Mouse (Mus musculus) hindbrain, embryonic 10.5 days (tissue): Measurements from ENCODE around the gene Plekhg2. TPM values are rescaled to one million over a fixed set of nuclear protein-coding genes. Genes with fewer than 3 reads are reported as not detected.
A peak's percentile ranks its signal among the peaks of the same experiment; 100 is the strongest.

ENCODE experiments used
- DNase-seq: peaks from one replicate; pipeline ENCODE4 v3.0.0-alpha.2; 2017; ENCODE audit warnings: low spot score
- H3K27ac ChIP-seq: fragments of 300-500 bp; sonication (generic); 2 replicates; pipeline ENCODE4 v1.5.1; 2016; ENCODE audit warnings: mild to moderate bottlenecking, moderate library complexity
- H3K27me3 ChIP-seq: fragments of 300-500 bp; sonication (generic); 2 replicates; pipeline ENCODE4 v1.6.1; 2016; ENCODE audit warnings: mild to moderate bottlenecking; ENCODE audit not compliant: poor library complexity, insufficient read depth, severe bottlenecking
- H3K36me3 ChIP-seq: fragments of 300-500 bp; sonication (generic); 2 replicates; pipeline ENCODE4 v1.6.1; 2016; ENCODE audit warnings: mild to moderate bottlenecking, moderate library complexity
- H3K4me1 ChIP-seq: fragments of 300-500 bp; sonication (generic); replicated peaks from 2 replicates; pipeline ENCODE4 v1.6.1; 2016; ENCODE audit warnings: mild to moderate bottlenecking
- H3K4me3 ChIP-seq: fragments of 300-500 bp; sonication (generic); 2 replicates; pipeline ENCODE4 v1.5.1; 2016; ENCODE audit warnings: mild to moderate bottlenecking, moderate library complexity
- H3K9me3 ChIP-seq: fragments of 300-500 bp; sonication (generic); 2 replicates; pipeline ENCODE4 v1.6.1; 2016; ENCODE audit warnings: mild to moderate bottlenecking, moderate library complexity
- WGBS: fragments of 180-500 bp; shearing (Covaris S2); methylation state at CpG from one replicate; pipeline ENCODE4 v1.1.7; 2016; 5-methylcytosine and 5-hydroxymethylcytosine counted together
- polyA plus RNA-seq: library from polyadenylated mRNA; unstranded; fragments of >200 nt; fragmentation: Nextera tagmentation; extraction: Ambion mirVana; gene quantifications from 2 replicates; pipeline ENCODE4 v1.2.1, GENCODE M21; 2016

Plekhg2 gene
- polyA plus RNA-seq, 1 experiment from 2014 or later: 93.0 TPM

DNA sequence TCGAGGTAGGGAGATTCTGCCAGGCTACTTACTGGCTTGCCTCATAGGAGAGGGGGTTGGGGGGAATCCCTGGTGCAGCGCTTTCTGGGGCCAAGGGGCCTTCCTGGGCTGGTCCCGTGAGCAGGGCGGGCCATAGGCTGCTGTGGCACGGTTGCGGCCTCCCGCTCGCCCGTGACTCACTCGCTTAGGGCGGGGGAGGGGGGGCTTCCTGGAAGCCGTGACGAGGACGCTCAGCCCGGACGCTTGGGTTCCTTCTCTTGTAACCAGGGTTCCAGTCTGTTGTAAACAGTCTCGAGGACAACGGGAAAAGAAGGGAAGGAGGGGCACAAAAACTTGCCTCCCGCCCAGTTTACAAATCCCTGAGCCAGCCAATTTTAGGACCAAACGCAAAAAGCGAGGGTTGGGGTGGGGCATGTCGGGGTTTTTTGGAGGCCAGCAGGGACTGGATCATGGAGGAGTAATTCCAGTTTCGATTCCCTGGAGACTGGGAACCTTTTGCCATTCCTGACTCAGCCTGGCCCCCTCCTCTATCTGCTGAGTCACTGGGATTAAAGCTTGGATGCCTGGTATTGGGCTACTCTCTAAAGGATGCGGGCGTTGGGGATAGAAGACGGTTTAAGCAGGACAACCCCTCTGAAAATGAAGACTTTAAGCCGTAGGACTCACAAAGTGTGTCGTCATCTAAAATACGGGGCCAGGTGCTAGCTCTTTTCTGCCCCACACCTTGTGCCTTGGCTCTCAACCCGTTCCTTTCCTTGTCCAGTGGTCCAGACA is 8.8 kb upstream of the Plekhg2 start:
- H3K27ac ChIP-seq: peak overlapping the region; percentile 91
- no peaks in the 10 kb centered on the region for H3K9me3 ChIP-seq
- WGBS: 10% methylated on average over 30 of the region's 30 CpGs
- H3K4me1 ChIP-seq: peaks cover 72% of the 10 kb centered on the region
- DNase-seq: peak; percentile 50
- H3K36me3 ChIP-seq: peaks cover 23% of the 10 kb centered on the region
- H3K27me3 ChIP-seq: peaks cover 24% of the 10 kb centered on the region
- H3K4me3 ChIP-seq: peak overlapping the region; percentile 48

DNA sequence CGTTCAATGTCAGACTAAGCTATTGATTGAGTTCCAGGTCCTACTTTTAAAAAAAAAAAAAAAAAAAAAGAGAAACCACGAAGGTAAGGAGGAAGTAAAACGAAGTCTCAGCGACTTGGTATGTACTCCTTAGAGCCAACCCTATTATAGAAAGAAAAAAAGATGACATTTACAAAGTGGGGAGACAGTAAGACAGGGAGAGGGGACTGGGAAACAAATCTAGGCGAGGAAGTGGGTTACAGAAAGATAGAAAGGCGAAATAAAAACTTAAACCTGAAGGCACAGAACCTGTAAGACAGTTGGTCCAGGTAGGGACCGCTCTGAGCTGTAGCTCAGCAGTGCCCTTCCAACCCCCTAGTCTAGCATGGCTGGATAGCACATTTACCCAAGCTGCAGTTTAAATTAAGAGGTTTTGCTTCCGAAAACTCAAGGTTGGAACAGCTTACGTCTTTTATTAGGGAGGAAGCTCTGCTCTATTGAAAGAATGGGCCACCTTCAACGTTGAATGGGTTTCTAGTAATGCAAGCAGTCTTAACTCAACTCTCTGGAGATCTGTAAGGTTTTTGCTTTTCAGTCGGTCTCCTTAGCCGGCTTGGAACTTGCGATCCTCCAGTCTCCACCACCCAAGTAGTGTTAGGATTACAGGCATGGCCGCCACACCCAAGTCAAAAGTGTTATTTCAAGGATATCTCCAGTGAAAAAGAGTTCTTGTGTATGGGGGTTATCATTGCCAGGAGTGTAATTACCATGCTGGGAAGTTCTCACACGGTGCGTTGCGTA is 8.0 kb upstream of the Plekhg2 start, which contains the start of gene Zfp36:
Gene Zfp36, minus strand, starts transcription at position 17 of the 780 bp plus-strand sequence.
- WGBS: 54% methylated on average over 17 of the region's 17 CpGs
- no peak for DNase-seq

DNA sequence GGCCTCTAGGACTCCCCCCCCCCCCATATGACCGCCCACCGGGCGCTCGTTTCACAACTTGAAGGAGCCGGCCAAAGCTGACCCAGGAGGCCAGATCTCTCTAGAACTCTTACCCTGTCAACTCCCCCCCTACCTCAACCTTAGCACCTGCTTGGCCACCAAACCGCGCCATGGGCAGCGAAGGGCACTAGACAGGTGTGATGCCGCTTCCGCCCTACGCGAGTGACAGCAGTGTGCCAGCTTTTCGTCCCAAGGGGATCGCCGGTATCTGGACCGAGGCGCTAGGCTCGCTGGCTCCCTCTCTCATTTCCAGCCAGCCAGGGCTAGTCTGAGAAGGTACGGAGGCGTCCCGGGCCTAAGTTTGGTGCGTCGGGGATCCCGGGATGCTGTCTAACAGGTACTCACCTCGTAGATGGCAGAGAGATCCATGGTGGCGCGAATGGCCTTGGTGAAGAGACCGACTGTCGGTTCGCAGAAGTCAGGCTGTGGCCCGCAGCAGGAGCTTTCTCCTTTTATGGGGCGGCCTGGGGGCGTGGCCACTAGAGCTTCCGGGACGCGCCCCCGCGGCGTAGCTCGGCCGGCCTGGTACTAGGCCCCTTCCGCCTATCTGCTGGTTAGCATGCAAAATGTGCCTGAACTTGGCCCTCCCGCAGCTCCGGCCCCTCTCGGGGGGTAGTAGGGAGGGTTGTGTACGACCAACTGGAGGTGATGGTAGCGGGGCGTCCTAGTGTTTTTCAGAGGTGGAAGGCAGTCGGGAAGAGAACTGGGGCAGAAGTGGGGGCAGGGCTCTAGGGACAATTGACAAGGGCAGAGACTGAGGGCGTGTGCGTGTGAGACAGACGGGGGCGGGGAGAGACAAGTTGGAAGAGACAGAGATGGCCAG is 6.6 kb upstream of the Plekhg2 start:
- Histone ChIP-seq H3K36me3 (peaks cover 10% of the 10 kb centered on the region), H3K4me3 (peak overlapping the region; percentile 66), H3K4me1 (peaks cover 89% of the 10 kb centered on the region), H3K27me3 (peaks cover 24% of the 10 kb centered on the region), H3K9me3 (no peaks in the 10 kb centered on the region), H3K27ac (peak overlapping the region; percentile 93)
- peak; percentile 88 for DNase-seq
- WGBS: under 1% methylated on average over 53 of the region's 53 CpGs

More for the DNA sequence above, 8.0 kb upstream of the Plekhg2 start, which contains the start of gene Zfp36:
- Histone ChIP-seq H3K36me3 (peaks cover 15% of the 10 kb centered on the region), H3K4me3 (peak within 1 kb of the TSS; percentile 66), H3K9me3 (no peaks in the 10 kb centered on the region), H3K4me1 (peaks cover 77% of the 10 kb centered on the region), H3K27ac (peak within 1 kb of the TSS; percentile 93), H3K27me3 (peaks cover 24% of the 10 kb centered on the region)

DNA sequence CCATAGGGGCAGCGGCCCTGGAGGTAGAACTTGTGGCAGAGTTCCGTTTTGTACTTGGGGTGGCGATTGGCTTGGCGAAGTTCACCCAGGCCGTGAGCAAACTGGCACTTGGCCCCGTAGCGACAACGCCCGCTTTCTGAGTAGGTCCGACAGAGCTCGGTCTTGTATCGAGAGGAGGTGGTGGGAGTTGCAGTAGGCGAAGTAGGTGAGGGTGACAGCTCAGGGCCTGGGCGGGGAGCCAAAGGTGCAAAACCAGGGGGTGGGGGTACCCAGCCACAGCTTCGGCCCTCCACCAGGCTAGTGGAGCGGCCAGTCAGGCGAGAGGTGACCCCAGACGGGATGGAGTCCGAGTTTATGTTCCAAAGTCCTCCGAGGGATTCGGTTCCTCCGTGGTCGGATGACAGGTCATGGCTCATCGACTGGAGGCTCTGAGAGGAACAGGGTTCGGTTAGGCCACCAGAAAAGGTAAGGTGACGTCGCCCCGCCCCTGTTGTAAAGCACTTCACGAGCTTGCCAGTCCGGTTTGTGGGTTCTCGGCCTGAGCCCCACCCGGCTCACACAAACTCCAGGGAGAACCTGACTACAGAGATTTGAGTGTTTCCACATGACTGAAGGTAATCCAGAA is 5.8 kb upstream of the Plekhg2 start:
- Histone ChIP-seq H3K36me3 (peaks cover 10% of the 10 kb centered on the region), H3K27me3 (peaks cover 24% of the 10 kb centered on the region), H3K27ac (peak overlapping the region; percentile 93), H3K4me3 (peak overlapping the region; percentile 66), H3K4me1 (peaks cover 90% of the 10 kb centered on the region), H3K9me3 (no peaks in the 10 kb centered on the region)
- DNase-seq: no peak
- WGBS: 45% methylated on average over 32 of the region's 32 CpGs

DNA sequence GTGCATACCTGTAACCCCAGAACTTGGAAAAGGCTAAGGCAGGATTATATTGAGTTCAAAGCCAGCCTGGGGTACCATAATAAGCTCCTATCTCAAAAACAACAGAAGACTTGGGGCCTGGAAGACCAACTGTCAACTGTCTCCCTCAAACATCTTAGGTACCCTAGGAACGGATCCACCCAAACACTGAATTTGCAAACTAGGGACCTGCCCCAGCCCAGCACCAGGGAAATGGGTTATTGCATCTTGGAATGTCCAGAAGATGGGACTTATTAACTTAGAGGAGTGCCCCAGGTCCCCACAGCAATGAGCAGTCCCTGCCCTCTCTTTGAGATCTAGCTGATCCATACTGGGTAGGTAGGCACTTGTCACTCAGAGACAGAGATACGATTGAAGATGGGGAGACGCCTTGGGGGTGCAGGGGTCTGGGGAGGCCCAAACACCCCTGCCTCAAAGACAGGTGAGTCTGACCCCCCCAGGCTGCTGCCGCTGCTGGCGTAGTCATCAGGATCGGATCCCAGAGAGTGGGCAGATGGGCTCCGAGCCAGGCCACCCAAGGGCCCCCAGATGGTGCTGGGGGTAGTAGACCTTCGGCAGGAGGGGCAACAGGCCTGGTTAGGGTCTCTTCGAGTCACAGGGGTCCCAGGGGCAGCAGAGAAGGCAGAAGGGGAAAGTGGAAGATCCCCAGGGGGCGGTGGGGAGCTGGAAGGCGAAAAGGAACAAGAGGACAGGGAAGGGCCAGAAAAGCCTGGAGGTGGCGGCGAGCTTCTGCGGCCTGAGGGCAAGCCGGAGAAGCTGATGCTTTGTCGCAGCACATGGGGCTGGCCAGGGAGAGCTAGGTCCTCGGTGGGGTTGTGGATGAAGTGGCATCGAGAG is 5.0 kb upstream of the Plekhg2 start:
- Histone ChIP-seq H3K27ac (peak overlapping the region; percentile 93), H3K4me3 (peak overlapping the region; percentile 66)
- whole genome bisulfite sequencing: 76% methylated on average over 18 of the region's 18 CpGs

DNA sequence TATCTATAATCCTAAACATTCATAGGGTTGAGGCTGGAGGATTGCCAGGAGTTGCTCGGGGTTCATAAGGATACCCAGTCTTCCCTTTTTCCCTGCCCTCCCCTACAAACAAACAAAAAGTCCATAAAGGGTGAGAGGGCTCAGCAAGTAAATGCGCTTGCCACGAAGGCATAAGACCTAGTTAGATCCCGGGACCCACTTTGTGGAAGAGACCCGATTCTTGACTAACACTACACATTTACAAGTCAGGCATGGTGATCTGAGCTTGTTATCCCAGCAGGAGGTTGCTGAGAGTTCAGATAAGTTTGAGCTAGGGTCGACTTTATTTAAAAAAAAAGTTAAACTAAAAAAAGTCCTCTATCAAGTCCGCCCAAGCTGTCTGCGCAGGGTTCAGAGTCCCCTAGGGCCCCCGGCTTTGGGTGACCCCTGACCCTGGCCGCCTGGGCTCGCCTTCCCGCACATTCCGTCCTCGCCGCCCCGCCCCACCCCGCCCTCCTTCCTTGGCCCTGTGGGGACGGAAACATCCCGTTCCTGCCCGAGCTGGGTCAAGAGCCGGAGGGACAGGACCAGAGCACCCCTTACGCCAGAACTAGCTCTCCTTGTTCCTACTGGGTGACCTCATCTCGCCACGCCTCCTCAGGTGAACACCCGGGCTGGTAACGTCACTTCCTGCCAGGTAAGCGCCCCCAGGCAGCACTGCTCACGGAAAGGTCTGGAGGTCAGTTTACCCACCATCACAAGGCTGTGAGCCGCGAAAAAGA is 3.8 kb upstream of the Plekhg2 start:
- DNase-seq: peak; percentile 68
- peaks cover 72% of the 10 kb centered on the region for H3K4me1 ChIP-seq
- no peaks in the 10 kb centered on the region for H3K9me3 ChIP-seq
- peak overlapping the region; percentile 93 for H3K27ac ChIP-seq
- 3% methylated on average over 30 of the region's 30 CpGs for WGBS
- peaks cover 10% of the 10 kb centered on the region for H3K36me3 ChIP-seq
- H3K4me3 ChIP-seq: peak overlapping the region; percentile 50
- peaks cover 24% of the 10 kb centered on the region for H3K27me3 ChIP-seq

More for the DNA sequence above, 5.0 kb upstream of the Plekhg2 start:
- peaks cover 24% of the 10 kb centered on the region for H3K27me3 ChIP-seq
- no peaks in the 10 kb centered on the region for H3K9me3 ChIP-seq
- H3K4me1 ChIP-seq: peaks cover 82% of the 10 kb centered on the region
- peaks cover 10% of the 10 kb centered on the region for H3K36me3 ChIP-seq
- DNase-seq: no peak

DNA sequence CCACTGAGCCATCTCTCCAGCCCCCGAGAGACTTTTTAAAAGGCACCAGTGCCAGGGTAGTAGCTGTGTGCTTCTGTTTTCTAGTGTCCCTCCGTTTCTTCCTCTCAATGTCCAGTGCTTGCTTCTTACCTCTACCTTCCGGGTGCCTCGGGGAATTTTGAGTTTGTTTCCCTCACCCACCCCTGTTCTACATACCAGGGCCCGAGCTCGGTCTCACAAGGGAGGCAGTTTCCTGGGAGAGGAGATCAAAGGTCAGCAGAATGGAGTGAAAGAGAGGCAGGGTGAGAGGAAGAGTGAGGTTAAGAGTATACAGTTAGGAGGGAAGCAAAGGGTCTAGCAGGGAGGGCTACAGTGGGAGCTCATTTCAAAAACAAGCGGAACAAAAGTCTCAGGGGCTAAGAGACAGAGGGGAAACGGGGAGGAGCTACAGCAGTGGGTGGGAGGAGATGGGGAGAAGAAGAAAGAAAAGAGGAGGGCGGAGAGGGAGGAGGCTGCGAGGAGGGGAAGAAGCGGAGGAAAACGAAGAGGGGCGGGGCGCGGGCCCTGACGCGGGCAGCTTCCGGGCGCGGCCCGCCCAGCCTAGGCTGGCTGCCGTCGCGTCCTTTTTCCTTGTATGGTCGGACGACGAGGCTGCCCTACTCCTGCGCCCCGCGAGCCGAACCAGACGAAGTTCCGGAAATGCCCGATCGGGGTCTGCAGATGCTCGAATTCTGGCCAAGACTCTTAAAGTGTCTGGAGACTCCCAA is 3.0 kb upstream of the Plekhg2 start:
- WGBS: 2% methylated on average over 34 of the region's 36 CpGs
- peak overlapping the region; percentile 50 for H3K4me3 ChIP-seq
- peaks cover 12% of the 10 kb centered on the region for H3K36me3 ChIP-seq
- H3K27me3 ChIP-seq: peaks cover 17% of the 10 kb centered on the region
- H3K27ac ChIP-seq: peak overlapping the region; percentile 93
- H3K4me1 ChIP-seq: peaks cover 72% of the 10 kb centered on the region
- peak; percentile 91 for DNase-seq
- H3K9me3 ChIP-seq: no peaks in the 10 kb centered on the region

DNA sequence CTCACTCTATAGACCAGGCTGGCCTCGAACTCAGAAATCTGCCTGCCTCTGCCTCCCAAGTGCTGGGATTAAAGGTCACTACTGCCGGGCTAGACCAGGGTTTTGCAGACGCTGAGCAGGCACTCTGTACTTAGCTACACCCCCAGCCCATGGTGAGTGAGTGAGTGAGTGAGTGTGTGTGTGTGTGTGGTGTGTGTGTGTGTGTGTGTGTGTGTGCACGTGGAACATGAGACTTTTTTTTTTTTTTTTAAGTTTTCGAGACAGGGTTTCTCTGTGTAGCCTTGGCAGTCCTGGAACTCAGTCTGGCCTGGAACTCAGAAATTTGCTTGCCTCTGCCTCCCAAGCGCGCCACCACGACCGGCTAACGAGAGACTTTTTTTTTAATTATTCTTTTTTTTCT is 2.2 kb upstream of the Plekhg2 start:
- no peaks in the 10 kb centered on the region for H3K9me3 ChIP-seq
- peaks cover 17% of the 10 kb centered on the region for H3K27me3 ChIP-seq
- WGBS: 81% methylated on average over 10 of the region's 10 CpGs
- H3K27ac ChIP-seq: peak overlapping the region; percentile 93
- peaks cover 76% of the 10 kb centered on the region for H3K4me1 ChIP-seq
- peak overlapping the region; percentile 50 for H3K4me3 ChIP-seq
- peaks cover 19% of the 10 kb centered on the region for H3K36me3 ChIP-seq
- DNase-seq: no peak

DNA sequence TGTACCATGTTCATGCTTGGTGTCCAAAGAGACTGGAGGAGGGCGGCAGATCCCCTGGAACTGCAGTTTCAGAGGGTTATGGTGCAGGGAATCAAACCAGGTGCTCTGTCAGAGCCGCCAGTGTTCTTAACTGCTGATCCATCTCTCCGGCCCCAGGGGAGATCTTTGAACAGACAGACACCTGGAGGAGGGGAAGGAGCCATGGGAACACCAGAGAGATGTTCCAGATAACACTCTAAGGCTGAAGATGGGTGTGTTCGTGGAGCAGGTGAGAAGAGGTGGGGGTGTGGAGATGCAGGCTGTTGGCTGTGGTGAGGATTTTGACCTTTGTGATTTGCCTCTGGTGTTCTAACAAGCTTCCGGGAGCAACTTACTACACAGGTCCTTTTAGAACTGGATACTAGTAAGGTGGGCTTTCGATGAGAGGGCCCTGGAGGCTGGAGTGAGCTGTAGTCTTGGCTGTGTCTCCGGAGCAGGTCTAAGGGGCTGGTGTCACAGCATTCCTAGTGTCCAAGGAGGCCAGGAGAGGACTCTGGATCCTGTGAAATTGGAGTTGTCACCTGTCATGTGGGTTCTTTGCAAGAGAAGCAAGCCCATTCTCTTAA is 1.6 kb upstream of the Plekhg2 start:
- Histone ChIP-seq H3K27ac (peak overlapping the region; percentile 59; the same call in 1 of the 2 replicates), H3K9me3 (no peaks in the 10 kb centered on the region), H3K27me3 (peaks cover 17% of the 10 kb centered on the region), H3K4me3 (0 out of 2 replicates have a peak overlapping the region, but pooled peaks have one; percentile 13), H3K36me3 (peaks cover 26% of the 10 kb centered on the region), H3K4me1 (peaks cover 76% of the 10 kb centered on the region)
- DNase-seq: no peak
- WGBS: 79% methylated on average over 7 of the region's 7 CpGs

DNA sequence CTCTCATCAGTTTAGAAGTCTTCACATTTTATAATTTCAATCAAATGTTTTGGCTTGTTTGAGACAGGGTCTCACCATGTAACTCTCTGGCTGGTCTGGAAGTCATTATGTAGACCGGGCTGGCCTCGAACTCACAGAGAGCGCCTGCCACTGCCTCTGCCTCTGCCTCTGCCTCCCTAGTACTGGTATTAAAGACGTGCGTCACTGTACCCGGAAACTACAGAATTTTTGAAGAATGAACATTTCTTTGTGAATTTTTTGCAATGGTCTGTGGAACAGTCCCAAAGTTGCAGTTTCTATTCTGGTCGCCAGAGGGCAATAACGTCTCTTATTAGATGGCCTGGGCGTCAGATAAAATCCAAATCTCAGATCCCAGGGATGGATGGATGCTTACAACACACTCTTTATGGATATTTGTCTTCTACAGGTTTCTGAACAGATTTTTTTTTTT is 757 bp upstream of the Plekhg2 start:
- peak; percentile 77 for DNase-seq
- Histone ChIP-seq H3K4me1 (peaks cover 77% of the 10 kb centered on the region), H3K27ac (peak overlapping the region; percentile 95), H3K9me3 (no peaks in the 10 kb centered on the region), H3K4me3 (peak overlapping the region; percentile 74), H3K27me3 (peaks cover 14% of the 10 kb centered on the region), H3K36me3 (peaks cover 33% of the 10 kb centered on the region)
- under 1% methylated on average over 9 of the region's 9 CpGs for WGBS
